Mouse (Mus musculus): ENCODE measurements around the gene Mrps36. TPM values are rescaled to one million over a fixed set of nuclear protein-coding genes. Genes with fewer than 3 reads are reported as not detected.

Mrps36 gene
- polyA plus RNA-seq, 1 experiment from 2014 or later = 166 TPM

DNA sequence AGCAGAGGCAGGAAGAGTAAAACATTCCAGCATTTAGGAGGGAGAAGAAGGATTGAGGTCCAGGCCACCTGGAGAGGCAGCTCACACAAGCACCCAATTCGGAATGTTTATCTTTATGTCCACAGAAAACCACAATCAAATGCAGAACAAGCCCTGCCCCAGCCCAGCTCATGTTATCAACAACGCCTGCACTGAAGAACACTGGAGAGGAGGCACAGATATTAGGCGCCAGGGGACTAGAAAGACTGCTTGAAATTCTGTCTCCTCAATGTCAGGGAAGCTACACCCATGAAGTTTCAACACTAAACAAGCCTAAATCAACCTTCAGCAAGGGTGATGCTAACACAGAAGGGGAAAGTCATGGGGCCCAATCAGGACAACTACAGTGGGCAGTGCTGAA is 33.0 kb upstream of the Mrps36 start:
- DNase-seq (no peak), ATAC-seq (ENCODE audit: insufficient read depth) (no peak)
- H3K9me3 ChIP-seq (ENCODE audit: low read depth, low read length) = no peaks in the 10 kb centered on the region
- H3K36me3 ChIP-seq (ENCODE audit: insufficient read depth) = peaks cover 43% of the 10 kb centered on the region
- H3K4me1 ChIP-seq (ENCODE audit: insufficient read depth) = no peaks in the 10 kb centered on the region; the same call in 1 of the 2 replicates
- no peak overlapping the region for H3K9ac ChIP-seq
- H3K4me2 ChIP-seq = no peak overlapping the region
- H3K27ac ChIP-seq (ENCODE audit: low read depth) = no peak overlapping the region
- no peak for TF ChIP-seq CTCF (IDR thresholded peaks at IDR 0.05; ENCODE audit: low read depth)
- WGBS = 65% methylated on average over 3 of the region's 3 CpGs
- no peak overlapping the region for H3K4me3 ChIP-seq (ENCODE audit: low read depth, low read length)
- H3K27me3 ChIP-seq (ENCODE audit: insufficient read depth, low read length) = no peaks in the 10 kb centered on the region

- WGBS = 52% methylated on average over 6 of the region's 6 CpGs
These were observed 32.3 kb upstream of the Mrps36 start for GRCm38 (mm10) chr13:100776710-100777109.

DNA sequence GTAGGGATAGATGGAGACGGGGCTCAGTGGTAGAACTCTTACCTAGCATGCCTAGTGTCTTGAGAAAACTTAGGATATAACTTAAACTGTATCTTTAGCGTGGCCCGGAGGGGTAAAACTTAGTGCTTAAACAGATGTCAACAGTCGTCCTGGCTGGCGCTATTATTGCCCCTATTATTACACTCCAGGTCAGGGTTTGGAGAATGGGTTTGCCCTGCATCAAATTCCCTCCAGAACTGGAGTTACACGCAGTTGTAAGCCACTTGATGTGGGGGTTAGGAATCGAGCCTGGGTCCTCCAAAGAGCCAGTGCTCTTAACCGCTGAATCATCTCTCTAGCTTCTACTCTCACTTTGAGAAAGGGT is 31.6 kb upstream of the Mrps36 start:
- no peaks in the 10 kb centered on the region for H3K4me1 ChIP-seq (ENCODE audit: insufficient read depth)
- ATAC-seq (ENCODE audit: insufficient read depth) = peak; percentile 20; the same call in 1 of the 2 replicates
- peak overlapping the region; percentile 71 for H3K4me2 ChIP-seq
- WGBS = 13% methylated on average over 8 of the region's 8 CpGs
- no peak for TF ChIP-seq CTCF (IDR thresholded peaks at IDR 0.05; ENCODE audit: low read depth)
- no peaks in the 10 kb centered on the region for H3K9me3 ChIP-seq (ENCODE audit: low read depth, low read length)
- DNase-seq = no peak
- H3K4me3 ChIP-seq (ENCODE audit: low read depth, low read length) = peak overlapping the region; percentile 90
- peaks cover 38% of the 10 kb centered on the region for H3K36me3 ChIP-seq (ENCODE audit: insufficient read depth)
- H3K9ac ChIP-seq = peak overlapping the region; percentile 80
- peak overlapping the region; percentile 63; the same call in 1 of the 2 replicates for H3K27ac ChIP-seq (ENCODE audit: low read depth)
- H3K27me3 ChIP-seq (ENCODE audit: insufficient read depth, low read length) = no peaks in the 10 kb centered on the region

More at GRCm38 (mm10) chr13:100776710-100777109, 32.3 kb upstream of the Mrps36 start:
- no peak overlapping the region for H3K9ac ChIP-seq
- no peak for TF ChIP-seq CTCF (IDR thresholded peaks at IDR 0.05; ENCODE audit: low read depth)
- no peak for DNase-seq
- ATAC-seq (ENCODE audit: insufficient read depth) = no peak
- no peaks in the 10 kb centered on the region for H3K4me1 ChIP-seq (ENCODE audit: insufficient read depth)
- H3K4me3 ChIP-seq (ENCODE audit: low read depth, low read length) = no peak overlapping the region
- H3K27ac ChIP-seq (ENCODE audit: low read depth) = no peak overlapping the region
- H3K9me3 ChIP-seq (ENCODE audit: low read depth, low read length) = no peaks in the 10 kb centered on the region
- H3K36me3 ChIP-seq (ENCODE audit: insufficient read depth) = peaks cover 39% of the 10 kb centered on the region
- no peaks in the 10 kb centered on the region for H3K27me3 ChIP-seq (ENCODE audit: insufficient read depth, low read length)
- H3K4me2 ChIP-seq = peak overlapping the region; percentile 71; the same call in 1 of the 2 replicates

- peak; percentile 95 for ATAC-seq (ENCODE audit: insufficient read depth)
- H3K9ac ChIP-seq = peak within 1 kb of the TSS; percentile 80
- DNase-seq = peak; percentile 96
- no peaks in the 10 kb centered on the region for H3K4me1 ChIP-seq (ENCODE audit: insufficient read depth)
- H3K36me3 ChIP-seq (ENCODE audit: insufficient read depth) = peaks cover 38% of the 10 kb centered on the region
- H3K27ac ChIP-seq (ENCODE audit: low read depth) = peak within 1 kb of the TSS; percentile 67
- no peaks in the 10 kb centered on the region for H3K27me3 ChIP-seq (ENCODE audit: insufficient read depth, low read length)
- TF ChIP-seq CTCF (IDR thresholded peaks at IDR 0.05; ENCODE audit: low read depth) = no peak
- H3K4me3 ChIP-seq (ENCODE audit: low read depth, low read length) = peak within 1 kb of the TSS; percentile 90
- WGBS = under 1% methylated on average over 46 of the region's 46 CpGs
- H3K9me3 ChIP-seq (ENCODE audit: low read depth, low read length) = no peaks in the 10 kb centered on the region
- H3K4me2 ChIP-seq = peak within 1 kb of the TSS; percentile 71
These were observed 31.0 kb upstream of the Mrps36 start, which contains the start of gene Cenph for GRCm38 (mm10) chr13:100775252-100776055. Gene Cenph (minus strand): TSS chr13:100775899.

DNA sequence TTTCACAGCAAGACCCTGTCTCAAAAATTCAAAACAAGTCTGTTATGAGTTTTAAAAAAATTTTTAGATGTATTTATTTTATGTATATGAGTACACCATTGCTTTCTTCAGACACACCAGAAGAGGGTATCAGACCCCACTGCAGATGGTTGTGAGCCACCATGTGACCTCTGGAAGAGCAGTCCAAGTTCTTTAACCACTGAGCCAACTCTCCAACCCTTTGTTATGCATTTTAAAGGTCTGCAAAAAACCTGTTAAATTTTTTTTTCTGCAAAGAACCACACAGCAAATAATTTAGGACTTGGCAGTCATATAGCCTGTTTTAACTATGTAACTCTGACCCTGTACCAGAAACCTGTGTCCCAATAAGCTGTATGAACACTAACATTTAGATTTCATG is 30.2 kb upstream of the Mrps36 start:
- Histone ChIP-seq H3K9me3 (ENCODE audit: low read depth, low read length) (no peaks in the 10 kb centered on the region), H3K27me3 (ENCODE audit: insufficient read depth, low read length) (no peaks in the 10 kb centered on the region), H3K9ac (peak overlapping the region; percentile 80), H3K4me1 (ENCODE audit: insufficient read depth) (no peaks in the 10 kb centered on the region), H3K4me3 (ENCODE audit: low read depth, low read length) (peak overlapping the region; percentile 90), H3K27ac (ENCODE audit: low read depth) (no peak overlapping the region), H3K36me3 (ENCODE audit: insufficient read depth) (peaks cover 38% of the 10 kb centered on the region), H3K4me2 (peak overlapping the region; percentile 71)
- ATAC-seq (ENCODE audit: insufficient read depth) = no peak
- no peak for DNase-seq
- no peak for TF ChIP-seq CTCF (IDR thresholded peaks at IDR 0.05; ENCODE audit: low read depth)

GRCm38 (mm10) chr13:100755329-100755728 is 10.9 kb upstream of the Mrps36 start:
- Histone ChIP-seq H3K27me3 (ENCODE audit: insufficient read depth, low read length) (no peaks in the 10 kb centered on the region), H3K9ac (no peak overlapping the region), H3K36me3 (ENCODE audit: insufficient read depth) (peaks cover 11% of the 10 kb centered on the region), H3K4me2 (no peak overlapping the region), H3K4me1 (ENCODE audit: insufficient read depth) (no peaks in the 10 kb centered on the region), H3K4me3 (ENCODE audit: low read depth, low read length) (no peak overlapping the region), H3K9me3 (ENCODE audit: low read depth, low read length) (no peaks in the 10 kb centered on the region), H3K27ac (ENCODE audit: low read depth) (no peak overlapping the region)
- ATAC-seq (ENCODE audit: insufficient read depth) = no peak
- no peak for TF ChIP-seq CTCF (IDR thresholded peaks at IDR 0.05; ENCODE audit: low read depth)
- no peak for DNase-seq
- 65% methylated on average over 2 of the region's 2 CpGs for WGBS

DNA sequence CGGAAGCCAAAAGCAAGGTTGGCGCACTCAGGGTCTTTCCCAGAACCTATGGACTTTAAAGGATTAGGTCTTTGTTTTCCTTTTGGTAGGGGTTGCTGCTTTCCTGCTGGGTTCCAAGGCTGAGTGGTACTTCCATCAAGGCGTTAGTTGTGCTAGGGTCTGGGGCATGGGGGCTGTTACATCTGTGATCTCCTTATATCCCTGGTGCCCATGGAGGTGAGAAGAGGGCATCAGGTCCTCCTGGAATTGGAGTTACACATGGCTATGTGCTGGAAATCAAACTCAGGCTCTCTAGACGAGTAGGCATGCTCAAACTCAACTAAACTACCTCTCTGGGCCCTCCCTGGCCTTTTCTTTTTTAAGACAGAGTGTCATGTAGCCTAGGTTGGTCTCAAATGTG is 9.7 kb upstream of the Mrps36 start:
- no peak overlapping the region for H3K4me2 ChIP-seq
- TF ChIP-seq CTCF (IDR thresholded peaks at IDR 0.05; ENCODE audit: low read depth) = no peak
- H3K36me3 ChIP-seq (ENCODE audit: insufficient read depth) = no peaks in the 10 kb centered on the region
- ATAC-seq (ENCODE audit: insufficient read depth) = no peak
- no peak for DNase-seq
- no peak overlapping the region for H3K27ac ChIP-seq (ENCODE audit: low read depth)
- H3K9me3 ChIP-seq (ENCODE audit: low read depth, low read length) = no peaks in the 10 kb centered on the region
- no peaks in the 10 kb centered on the region for H3K4me1 ChIP-seq (ENCODE audit: insufficient read depth)
- WGBS = 64% methylated on average over 4 of the region's 4 CpGs
- no peak overlapping the region for H3K4me3 ChIP-seq (ENCODE audit: low read depth, low read length)
- no peaks in the 10 kb centered on the region for H3K27me3 ChIP-seq (ENCODE audit: insufficient read depth, low read length)
- H3K9ac ChIP-seq = no peak overlapping the region

Measured in lung, embryonic 14.5 days (tissue).